Mouse (Mus musculus) fibroblast of lung, adult 2 months (primary cell): Measurements from ENCODE around the gene H2-Ob.

Experiments
- DNase-seq: peaks from one replicate; pipeline ENCODE4 v3.0.0-alpha.2; 2011; ENCODE audit warnings: low read depth

H2-Ob gene

DNA sequence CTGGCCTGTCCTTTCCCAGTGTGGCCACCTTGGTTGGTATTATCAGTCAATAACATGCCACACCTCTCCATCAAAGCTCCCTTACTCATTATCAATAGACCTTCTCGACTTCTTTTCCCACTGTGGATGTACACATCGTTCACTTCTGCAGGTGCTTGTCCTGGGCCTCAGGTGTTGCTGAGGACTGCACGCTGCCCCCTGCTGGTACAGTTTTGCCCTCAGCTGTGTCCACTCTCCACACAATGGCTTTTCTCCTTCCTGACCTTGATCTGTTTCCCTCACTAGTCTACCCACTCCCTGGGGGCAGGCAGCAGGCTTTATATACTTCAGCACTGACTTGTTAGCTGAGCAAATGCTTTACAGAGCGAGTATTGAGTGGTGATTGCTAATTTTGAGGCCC lies 47.1 kb downstream of the H2-Ob start:
- no peak for DNase-seq

DNA sequence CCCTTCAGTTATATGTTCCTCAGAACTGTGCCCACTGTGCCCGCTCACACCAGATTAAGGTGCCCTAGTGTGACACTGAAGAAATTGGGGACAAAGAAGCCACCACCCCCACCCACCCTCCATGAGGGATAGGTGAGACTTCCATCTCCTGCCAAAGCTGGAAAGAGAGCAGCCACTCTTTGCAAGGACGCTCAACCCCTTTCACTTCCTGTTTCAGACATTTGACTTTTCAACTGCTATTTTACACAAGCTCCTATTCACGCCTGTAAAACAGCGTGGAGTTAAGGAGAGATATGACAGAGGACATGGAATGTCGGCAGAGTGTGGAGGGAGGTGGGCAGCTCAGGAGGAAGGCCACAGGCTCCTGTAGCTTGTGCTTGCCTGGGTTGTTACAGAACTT lies 47.8 kb downstream of the H2-Ob start:
- no peak for DNase-seq

GRCm38 (mm10) chr17:34286999-34287398 lies 48.3 kb downstream of the H2-Ob start:
- DNase-seq, result no peak

DNA sequence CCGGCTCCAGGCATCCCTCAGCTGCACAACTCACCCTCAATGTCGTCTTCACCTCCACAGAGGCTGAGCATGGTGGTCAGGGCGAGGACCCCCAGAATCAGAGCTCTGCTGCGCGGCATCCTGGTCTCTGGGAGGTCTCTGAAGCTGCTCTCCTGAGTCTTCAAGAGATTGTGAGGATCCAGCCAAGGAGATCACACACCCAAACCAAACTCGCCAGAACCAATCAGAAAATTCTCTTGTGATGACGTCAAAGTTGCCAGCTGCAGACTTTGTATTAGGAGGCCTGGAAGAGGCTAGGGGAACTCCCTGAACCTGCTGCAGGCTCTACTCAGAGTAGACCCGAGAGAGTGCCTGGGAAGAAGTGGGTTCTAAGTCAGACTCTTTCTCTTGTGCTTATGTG lies 48.9 kb downstream of the H2-Ob start, which contains the start of gene H2-Aa:
Gene H2-Aa (minus strand): TSS at position 176 of the 400 bp plus-strand sequence.
- peak; percentile 67 for DNase-seq

DNA sequence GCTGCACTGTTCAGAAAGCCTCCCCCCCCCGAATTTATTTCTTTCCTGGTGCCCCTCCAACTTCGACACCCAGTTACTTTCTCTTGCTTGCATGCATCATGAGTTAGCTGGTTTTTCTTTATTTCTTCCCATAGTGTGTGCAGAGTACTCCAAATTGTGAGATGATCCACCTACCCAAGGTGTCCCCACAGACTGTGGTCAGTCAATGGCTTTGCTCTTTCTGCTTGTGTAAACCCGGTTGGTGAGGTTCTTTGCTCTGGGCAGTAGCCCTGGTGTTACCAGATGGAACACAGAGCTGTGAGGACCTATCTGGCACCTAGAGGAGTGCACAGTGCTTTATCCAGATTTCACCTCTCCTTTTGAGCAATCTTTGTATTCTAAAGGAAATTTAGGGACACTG lies 49.4 kb downstream of the H2-Ob start:
- DNase-seq, result no peak

- DNase-seq, result peak; percentile 44
Measured at GRCm38 (mm10) chr17:34291609-34292008, 52.9 kb downstream of the H2-Ob start.

DNA sequence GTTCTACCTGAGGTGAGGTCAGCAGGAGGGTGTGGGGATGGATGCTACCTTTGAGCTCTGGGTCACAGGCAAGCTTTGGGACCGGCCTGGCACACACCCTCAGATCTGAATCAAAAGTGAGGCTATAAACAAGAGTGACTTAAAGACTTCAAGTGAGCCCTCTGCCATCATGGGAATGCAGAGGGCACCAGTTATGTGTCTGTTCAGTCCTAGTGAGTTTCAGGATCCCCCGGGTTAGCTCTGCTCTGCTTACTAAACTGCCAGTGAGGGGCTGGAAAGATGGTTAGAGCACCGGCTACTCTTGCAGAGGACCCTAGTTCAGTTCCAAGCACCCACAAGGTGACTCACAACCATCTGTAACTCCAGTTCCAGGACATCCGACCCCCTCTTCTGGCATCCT lies 53.9 kb downstream of the H2-Ob start:
- DNase-seq, result no peak

DNA sequence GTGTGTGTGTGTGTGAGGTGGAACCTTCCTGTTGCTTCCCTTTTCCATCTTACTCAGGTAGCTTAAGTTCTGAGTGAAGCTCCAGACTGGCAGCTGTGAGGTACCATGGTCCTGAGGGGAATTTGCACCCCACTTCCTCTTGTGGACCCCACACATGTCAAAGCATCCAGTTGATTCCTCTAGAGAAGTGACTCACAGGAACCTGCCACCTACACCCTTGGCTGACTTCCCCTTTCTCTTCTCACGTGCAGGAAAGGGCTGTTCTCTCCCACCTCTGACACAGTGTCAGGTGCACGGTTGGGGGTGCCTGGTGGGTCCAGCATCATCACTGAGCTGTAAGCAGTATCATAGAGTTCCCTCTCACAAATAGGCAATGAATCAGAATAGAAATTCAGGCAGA lies 54.8 kb downstream of the H2-Ob start:
- DNase-seq, result no peak

DNA sequence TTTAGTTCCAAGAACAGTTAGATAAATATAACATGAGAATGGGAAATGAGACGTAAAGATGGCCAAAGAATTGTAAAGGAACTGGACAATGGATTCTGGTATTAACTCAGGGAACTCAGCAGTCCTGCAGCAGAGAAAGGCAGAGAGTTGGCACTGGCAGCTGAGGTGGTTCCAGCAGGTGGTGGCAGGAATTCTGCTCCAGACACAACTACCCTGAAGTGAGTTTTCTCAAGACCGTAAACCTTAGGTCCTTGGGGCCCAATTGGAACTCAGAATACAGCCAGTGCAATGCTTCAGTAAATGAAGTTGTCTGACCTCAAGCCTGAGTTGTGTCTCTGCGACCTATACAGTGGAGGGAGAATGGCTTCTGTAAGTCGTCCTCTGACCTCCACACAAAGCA lies 55.5 kb downstream of the H2-Ob start:
- no peak for DNase-seq

DNA sequence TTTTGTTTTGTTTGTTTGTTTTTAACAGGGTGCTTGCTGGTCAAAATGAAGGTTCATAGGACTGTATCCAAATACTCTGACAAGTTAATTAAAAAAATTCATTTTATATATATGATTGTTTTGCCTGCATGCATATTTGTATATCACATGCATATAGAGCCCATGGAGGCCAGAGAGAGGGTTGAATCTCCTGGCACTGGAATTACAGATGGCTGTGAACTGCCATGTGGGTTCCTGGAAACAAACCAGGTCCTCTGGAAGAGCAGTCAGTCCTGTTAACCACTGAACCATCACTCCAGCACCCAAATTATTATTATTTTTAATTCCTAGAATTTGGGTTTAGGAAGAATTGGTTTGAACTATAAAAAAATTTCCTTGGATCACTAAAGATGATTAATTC lies 56.6 kb downstream of the H2-Ob start:
- DNase-seq, result no peak

DNA sequence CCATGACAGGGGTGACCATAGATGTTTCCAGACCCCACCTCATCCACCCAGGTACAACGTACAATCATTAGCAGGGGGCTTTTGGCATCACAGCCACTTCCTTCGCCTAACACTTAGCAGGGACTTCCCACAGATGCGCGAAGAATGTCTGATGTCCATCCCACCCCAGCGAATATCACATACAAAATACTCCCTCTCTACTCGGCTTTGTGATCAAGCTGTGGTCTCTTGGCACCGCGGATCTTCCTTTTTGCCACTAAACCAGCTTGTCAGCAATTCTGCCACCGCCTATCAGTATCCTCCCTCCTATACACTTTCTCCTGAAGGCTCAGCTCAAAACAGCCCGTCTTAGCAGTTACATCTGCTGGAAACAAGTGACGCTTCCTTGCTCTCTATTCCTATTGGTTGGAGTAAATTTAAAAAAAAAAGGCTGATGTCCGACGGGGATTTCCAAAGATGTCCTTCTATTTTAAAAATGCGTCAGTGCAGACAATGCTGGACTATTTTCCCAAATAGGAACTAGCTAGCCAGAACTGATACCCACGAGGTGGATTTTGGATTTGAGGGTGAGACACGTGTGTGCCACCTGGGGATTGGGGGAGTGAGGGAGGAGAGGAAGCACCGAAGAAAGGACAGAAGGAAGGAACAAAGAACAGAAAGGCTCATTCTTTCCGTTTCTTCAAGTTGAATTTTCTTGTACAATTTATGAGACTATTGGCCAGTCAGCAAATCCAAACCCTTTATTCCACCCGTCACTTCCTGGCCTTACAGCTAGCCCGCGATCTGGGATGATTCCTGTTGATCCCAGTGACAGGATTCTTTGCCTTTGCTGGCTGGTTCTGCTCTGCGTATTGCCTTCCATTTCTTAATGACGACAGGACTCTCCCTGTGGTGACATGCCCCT lies 57.4 kb downstream of the H2-Ob start:
- peak; percentile 59 for DNase-seq

DNA sequence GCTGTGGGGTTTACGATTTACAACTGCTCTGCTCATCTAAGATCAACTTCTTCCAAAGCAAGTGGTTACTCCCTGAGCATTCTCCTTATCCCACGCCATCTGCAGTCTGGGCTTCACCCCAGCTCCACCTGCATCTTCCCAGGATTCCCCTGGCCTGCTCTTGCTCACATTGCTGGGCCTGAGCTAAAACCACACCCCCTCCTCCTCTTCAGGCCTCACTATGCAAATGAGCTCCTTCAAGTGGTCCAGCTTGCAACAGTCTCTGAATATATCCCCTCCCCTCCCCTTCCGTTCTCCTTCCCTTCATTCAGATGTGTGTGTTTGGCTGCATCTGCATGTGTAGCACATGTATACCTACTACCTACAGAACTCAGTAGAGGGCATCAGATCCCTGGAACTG lies 60.7 kb downstream of the H2-Ob start:
- DNase-seq, result no peak

DNA sequence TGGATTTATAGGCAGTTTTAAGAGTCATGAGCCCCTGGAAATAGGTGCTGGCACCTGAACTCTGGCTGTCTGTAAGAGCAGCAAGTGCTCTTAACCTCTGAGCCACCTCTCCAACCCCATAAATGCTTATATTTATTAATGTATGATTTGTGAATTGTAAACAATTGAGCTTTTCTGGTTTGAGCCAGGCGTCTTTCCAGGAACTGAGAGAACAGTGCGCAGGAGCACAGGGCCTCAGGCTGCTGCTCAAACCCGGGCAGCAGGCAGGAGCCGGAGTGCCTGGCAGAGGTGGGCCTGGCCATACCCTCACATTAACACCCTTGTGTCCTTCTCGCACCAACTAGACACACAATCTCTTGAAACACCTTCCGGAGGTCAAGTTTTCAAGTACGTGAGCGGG lies 61.4 kb downstream of the H2-Ob start:
- DNase-seq, result no peak

DNA sequence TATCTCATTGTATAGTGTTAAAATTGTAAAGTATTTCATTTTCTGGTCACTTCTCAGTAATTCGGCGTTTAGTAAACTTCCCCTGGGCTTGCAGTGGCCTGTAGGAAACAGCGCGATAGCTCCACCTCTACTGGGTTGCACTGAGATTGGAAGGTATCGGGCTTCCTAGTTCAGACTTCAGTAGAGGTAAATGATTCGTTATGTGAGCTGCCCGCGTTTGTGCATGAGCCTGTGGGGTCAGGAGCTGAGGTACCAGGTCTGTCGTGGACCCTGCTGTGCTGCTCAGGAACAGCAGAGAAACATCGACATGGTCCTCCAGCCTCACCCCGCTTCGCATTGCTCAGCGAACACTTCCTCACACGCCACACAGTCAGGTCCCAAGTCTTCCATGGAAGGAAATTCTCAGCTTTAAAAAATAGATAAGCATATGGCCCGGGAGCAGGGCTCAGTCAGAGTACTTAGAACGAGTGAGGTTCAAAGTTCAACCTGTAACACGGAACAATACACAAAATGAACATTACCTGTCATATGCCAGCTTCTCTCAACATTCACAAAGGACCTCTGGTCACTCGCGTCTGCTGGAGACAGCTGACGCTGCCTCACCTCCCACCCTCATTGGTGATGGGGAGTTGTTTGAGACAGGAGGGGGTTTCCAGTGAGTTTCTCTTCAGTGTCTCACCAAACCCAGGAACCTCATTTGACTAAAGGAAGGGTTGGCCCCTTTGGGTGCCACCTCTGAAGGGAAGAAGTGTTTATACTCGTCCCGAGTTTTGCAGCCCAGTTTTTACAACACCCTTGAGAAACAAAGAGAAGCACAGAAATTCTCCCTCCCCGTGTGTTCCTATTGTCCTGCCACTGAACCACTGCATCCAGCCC lies 62.2 kb downstream of the H2-Ob start:
- no peak for DNase-seq

DNA sequence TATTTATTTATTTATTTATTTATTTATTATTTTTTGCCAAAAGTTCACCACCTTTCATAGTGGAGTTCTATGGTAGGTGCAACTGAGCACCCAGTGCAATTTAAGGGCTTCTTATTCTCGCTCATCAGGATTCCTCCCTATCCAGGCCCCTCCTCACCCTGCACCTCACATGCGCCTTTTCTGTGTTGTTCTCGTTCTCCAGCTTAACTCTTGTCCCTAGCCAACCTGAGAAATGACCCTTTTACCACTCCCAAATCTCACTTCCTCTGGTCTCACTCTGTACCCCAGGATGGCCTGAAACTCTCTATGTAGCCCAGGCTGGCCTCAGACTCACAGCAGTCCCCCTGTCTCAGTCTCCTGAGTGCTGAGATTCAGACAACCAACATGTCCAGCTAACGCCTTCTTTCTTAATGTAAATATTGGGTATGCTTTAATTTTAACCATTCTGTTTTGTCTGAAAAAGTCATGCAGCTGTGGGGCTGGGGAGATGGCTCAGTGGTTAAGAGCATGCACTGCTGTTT lies 63.0 kb downstream of the H2-Ob start:
- no peak for DNase-seq

DNA sequence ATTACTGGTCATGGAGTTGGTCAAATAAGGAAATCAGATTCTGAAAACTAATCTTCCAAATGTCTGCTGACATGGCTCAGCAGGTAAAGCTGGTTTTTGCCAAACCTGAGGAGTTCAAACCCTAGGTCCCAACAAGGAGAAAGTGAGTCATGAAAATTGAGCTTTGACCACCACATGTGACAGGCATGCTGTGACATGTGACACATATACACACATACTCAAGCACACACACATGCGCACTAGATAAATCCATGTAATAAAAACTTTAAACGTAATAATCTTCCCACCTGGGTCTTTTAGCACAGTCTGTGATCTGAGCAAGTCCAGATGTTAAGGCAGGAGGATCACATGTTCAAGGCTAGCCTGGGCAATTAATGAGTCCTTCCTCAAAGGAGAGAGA lies 65.1 kb downstream of the H2-Ob start:
- DNase-seq, result no peak
